Mouse (Mus musculus) bone marrow, adult 2 months (tissue): ENCODE results near the gene Gm20390. TPM values are rescaled to one million over a fixed set of nuclear protein-coding genes. Genes with fewer than 3 reads are reported as not detected.
A peak's percentile ranks its signal among the peaks of the same experiment; 100 is the strongest.

Source experiments
- H3K27ac ChIP-seq: fragments of 200-500 bp; 2 replicates; pipeline ENCODE4 v1.5.1; 2012; ENCODE audit warnings: low read depth, mild to moderate bottlenecking, control low read depth, inconsistent platforms, low read length; ENCODE audit not compliant: control insufficient read depth, poor library complexity, insufficient read depth
- H3K4me1 ChIP-seq: fragments of 200-500 bp; 2 replicates; pipeline ENCODE4 v1.6.1; 2011; ENCODE audit warnings: low read length; ENCODE audit not compliant: control insufficient read depth, insufficient read depth
- H3K4me3 ChIP-seq: fragments of 200-500 bp; replicated peaks from 2 replicates; pipeline ENCODE3; 2011; ENCODE audit warnings: mild to moderate bottlenecking, low read depth, low read length, control low read depth; ENCODE audit not compliant: control insufficient read depth
- CTCF ChIP-seq: fragments of 200-500 bp; IDR thresholded peaks from 2 replicates; pipeline ENCODE4 v1.5.1; 2011; ENCODE audit warnings: low read length, control low read depth; ENCODE audit not compliant: control insufficient read depth, insufficient read depth
- POLR2A ChIP-seq: fragments of 200-500 bp; IDR thresholded peaks from 2 replicates; pipeline ENCODE4 v1.6.1; 2011; ENCODE audit warnings: low read depth, mild to moderate bottlenecking, control low read depth, low read length, borderline replicate concordance; ENCODE audit not compliant: control insufficient read depth
- WGBS: fragments of 180-500 bp; shearing (Covaris S2); methylation state at CpG from one replicate; pipeline ENCODE4 v1.1.7; 2018; 5-methylcytosine and 5-hydroxymethylcytosine counted together
- polyA plus RNA-seq: library from polyadenylated mRNA; stranded (reverse); fragments of >200 nt; gene quantifications from 2 replicates; pipeline ENCODE4 v1.2.4, GENCODE M21; 2011; ENCODE audit warnings: low replicate concordance; ENCODE audit not compliant: missing spikeins, insufficient read depth, insufficient read length

The Gm20390 gene
- polyA plus RNA-seq, 1 experiment: 29.3 TPM

- TF ChIP-seq POLR2A (no peak), CTCF (no peak)
- Histone ChIP-seq H3K27ac (peak within 1 kb of the TSS; percentile 72), H3K4me1 (peaks cover 2% of the 10 kb centered on the region), H3K4me3 (peak within 1 kb of the TSS; percentile 89)
- under 1% methylated on average over 6 of the region's 6 CpGs for WGBS
Observed at GRCm38 (mm10) chr11:93956159-93956558, 11.9 kb downstream of the Gm20390 start, which contains the start of gene Nme2. Gene Nme2 (minus strand): TSS chr11:93956259.

- TF ChIP-seq CTCF: no peak
- TF ChIP-seq POLR2A: peak; percentile 63
- WGBS: under 1% methylated on average over 67 of the region's 67 CpGs
- H3K4me3 ChIP-seq: peak overlapping the region; percentile 89
- H3K27ac ChIP-seq: peak overlapping the region; percentile 72
- H3K4me1 ChIP-seq: peaks cover 2% of the 10 kb centered on the region
Observed at GRCm38 (mm10) chr11:93955256-93956150, 12.6 kb downstream of the Gm20390 start.

- 32% methylated on average over 11 of the region's 13 CpGs for whole genome bisulfite sequencing
Observed at GRCm38 (mm10) chr11:93954738-93955255, 13.3 kb downstream of the Gm20390 start.

GRCm38 (mm10) chr11:93952376-93952775 is 15.7 kb downstream of the Gm20390 start:
- no peak for TF ChIP-seq CTCF
- no peak for TF ChIP-seq POLR2A
- WGBS: 85% methylated on average over 5 of the region's 5 CpGs
- no peak overlapping the region for H3K27ac ChIP-seq
- peaks cover 2% of the 10 kb centered on the region for H3K4me1 ChIP-seq
- no peak overlapping the region for H3K4me3 ChIP-seq

More at GRCm38 (mm10) chr11:93954738-93955255, 13.3 kb downstream of the Gm20390 start:
- Histone ChIP-seq H3K4me3 (peak overlapping the region; percentile 89), H3K4me1 (peaks cover 2% of the 10 kb centered on the region), H3K27ac (no peak overlapping the region)
- no peak for TF ChIP-seq POLR2A
- TF ChIP-seq CTCF: no peak

GRCm38 (mm10) chr11:93950045-93950444 is 18.0 kb downstream of the Gm20390 start:
- Histone ChIP-seq H3K4me1 (peaks cover 2% of the 10 kb centered on the region), H3K4me3 (no peak overlapping the region), H3K27ac (no peak overlapping the region)
- no peak for TF ChIP-seq CTCF
- no peak for TF ChIP-seq POLR2A
- WGBS: 89% methylated on average over 1 of the region's 1 CpGs

- TF ChIP-seq CTCF: no peak
- no peak for TF ChIP-seq POLR2A
- Histone ChIP-seq H3K27ac (no peak overlapping the region), H3K4me3 (no peak overlapping the region), H3K4me1 (no peaks in the 10 kb centered on the region)
- WGBS: 82% methylated on average over 9 of the region's 9 CpGs
Observed at GRCm38 (mm10) chr11:93948887-93949567, 19.1 kb downstream of the Gm20390 start.

- 84% methylated on average over 3 of the region's 3 CpGs for WGBS
- TF ChIP-seq POLR2A (no peak), CTCF (no peak)
- H3K27ac ChIP-seq: no peak overlapping the region
- no peak overlapping the region for H3K4me3 ChIP-seq
- H3K4me1 ChIP-seq: no peaks in the 10 kb centered on the region
Observed at GRCm38 (mm10) chr11:93944986-93945385, 23.1 kb downstream of the Gm20390 start.

GRCm38 (mm10) chr11:93940906-93941305 is 27.2 kb downstream of the Gm20390 start:
- H3K27ac ChIP-seq: no peak overlapping the region
- WGBS: 6% methylated on average over 2 of the region's 2 CpGs
- no peak overlapping the region for H3K4me3 ChIP-seq
- no peak for TF ChIP-seq POLR2A
- no peak for TF ChIP-seq CTCF
- H3K4me1 ChIP-seq: no peaks in the 10 kb centered on the region; the same call in 1 of the 2 replicates
